Mouse (Mus musculus) small intestine, adult 2 months (tissue): ENCODE results near the gene Ngdn.

Source experiments
- CTCF ChIP-seq: fragments of 200-500 bp; IDR thresholded peaks from 2 replicates; pipeline ENCODE4 v1.5.1; 2012; ENCODE audit warnings: low read depth, mild to moderate bottlenecking, control low read depth, inconsistent platforms, low read length, moderate library complexity, mixed read lengths; ENCODE audit not compliant: insufficient replicate concordance, insufficient read length; ENCODE audit errors: extremely low read depth
- POLR2A ChIP-seq: fragments of 200-500 bp; IDR thresholded peaks from 2 replicates; pipeline ENCODE4 v1.6.1; 2012; ENCODE audit warnings: low read depth, mild to moderate bottlenecking, control low read depth, inconsistent platforms, low read length, moderate library complexity

DNA sequence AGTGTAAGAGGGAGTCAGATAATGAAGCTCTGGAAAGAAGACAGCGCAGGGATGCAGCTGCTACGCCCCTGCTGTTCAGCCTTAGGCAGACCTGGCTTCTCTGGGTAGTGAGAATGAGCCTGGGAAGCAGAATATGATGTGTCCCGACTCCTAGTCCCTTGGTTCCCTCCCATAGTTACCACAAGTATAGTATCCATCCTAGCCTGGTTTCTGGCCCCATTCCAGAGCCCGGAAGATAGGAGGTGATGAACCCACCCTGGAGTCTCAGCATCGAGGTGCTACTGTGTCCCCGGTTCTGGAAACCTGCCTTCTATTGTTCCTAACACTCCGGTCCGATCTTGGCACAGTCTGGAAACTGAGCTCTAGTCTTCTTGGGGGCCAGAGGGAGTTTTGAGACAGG is 6.8 kb upstream of the Ngdn start:
- no peak for TF ChIP-seq POLR2A
- TF ChIP-seq CTCF = no peak
